Mouse (Mus musculus): ENCODE data around the gene Whrn.
A peak's percentile ranks its signal among the peaks of the same experiment; 100 is the strongest.

Gene Whrn

DNA sequence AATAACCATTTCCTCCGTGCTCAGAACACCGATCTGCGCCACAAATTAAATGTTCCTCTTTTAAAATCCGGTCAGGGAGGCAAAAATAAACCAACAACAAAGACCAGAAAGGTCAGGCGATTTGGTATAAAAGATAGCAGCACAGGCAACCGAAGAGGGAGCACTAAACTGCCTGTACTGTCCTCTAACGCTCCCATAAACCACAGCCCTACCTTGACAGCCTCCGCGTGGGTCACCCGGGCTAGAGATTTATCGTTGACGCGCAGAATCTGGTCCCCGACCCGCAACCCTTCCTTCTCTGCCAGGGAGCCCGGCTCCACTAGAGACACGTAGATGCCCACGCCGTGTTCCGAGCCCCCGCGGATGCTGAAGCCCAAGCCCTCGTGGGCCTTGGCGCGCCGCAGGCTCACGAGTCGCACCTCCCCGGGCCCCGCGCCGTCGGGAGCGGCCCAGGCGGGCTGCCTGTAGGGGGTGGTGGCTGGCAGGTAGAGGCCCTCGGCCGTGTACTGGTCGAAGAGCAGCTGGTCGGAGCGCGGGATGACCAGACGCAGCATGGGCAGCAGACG lies 1.3 kb downstream of the Whrn start:
- no peak for DNase-seq (ENCODE audit: low spot score in 2 of 2)

GRCm38 (mm10) chr4:63493351-63494121 lies 2.3 kb downstream of the Whrn start:
- peak; percentile 47 to 48 for DNase-seq (ENCODE audit: low spot score in 2 of 2)

GRCm38 (mm10) chr4:63491521-63491920 lies 4.3 kb downstream of the Whrn start:
- DNase-seq (ENCODE audit: low spot score in 2 of 2), result no peak

- no peak for DNase-seq (ENCODE audit: low spot score in 2 of 2)
Measured at GRCm38 (mm10) chr4:63490146-63490545, 5.6 kb downstream of the Whrn start.

- DNase-seq (ENCODE audit: low spot score in 2 of 2), result no peak
Measured at GRCm38 (mm10) chr4:63489676-63490075, 6.1 kb downstream of the Whrn start.

GRCm38 (mm10) chr4:63487916-63488315 lies 7.9 kb downstream of the Whrn start:
- DNase-seq (ENCODE audit: low spot score in 2 of 2), result no peak

DNA sequence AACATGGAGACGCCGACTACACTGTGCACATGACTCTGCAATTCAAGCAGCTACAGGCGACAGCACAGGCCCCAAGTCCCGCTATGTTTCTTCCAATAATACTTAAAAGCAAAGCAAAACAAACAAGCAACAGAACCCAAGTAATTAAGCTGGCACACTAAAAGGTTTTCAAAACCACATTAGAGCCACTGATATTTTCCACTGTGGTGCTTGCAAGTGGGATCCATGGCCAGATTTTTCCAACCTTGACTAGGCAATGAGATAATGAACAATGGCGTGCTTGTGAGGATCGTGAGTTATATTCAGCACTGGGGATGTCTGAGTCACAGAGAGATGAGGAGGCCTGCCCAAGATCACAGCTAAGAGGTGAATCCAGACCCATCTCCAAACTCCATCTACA lies 8.5 kb downstream of the Whrn start:
- no peak for DNase-seq (ENCODE audit: low spot score in 2 of 2)

DNA sequence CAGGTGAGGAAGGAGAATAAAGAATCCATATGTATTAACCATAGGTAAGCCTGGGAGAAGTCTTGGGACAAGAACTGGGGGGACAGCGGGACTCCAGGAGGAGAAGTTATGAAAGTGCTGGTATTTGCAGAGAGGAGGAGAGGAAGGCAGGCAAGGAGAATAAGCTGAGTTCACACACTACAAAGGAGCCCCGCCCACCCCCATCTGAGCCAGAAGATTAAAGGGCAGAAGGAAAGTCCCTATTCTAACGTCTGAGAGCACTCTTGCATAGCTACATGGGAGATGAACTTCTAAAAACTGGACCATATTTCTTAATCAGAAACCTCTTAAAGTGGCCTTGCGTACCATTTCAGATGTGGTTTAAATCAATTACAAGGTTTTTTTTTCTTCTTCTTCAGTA lies 9.3 kb downstream of the Whrn start:
- no peak for DNase-seq (ENCODE audit: low spot score in 2 of 2)

DNA sequence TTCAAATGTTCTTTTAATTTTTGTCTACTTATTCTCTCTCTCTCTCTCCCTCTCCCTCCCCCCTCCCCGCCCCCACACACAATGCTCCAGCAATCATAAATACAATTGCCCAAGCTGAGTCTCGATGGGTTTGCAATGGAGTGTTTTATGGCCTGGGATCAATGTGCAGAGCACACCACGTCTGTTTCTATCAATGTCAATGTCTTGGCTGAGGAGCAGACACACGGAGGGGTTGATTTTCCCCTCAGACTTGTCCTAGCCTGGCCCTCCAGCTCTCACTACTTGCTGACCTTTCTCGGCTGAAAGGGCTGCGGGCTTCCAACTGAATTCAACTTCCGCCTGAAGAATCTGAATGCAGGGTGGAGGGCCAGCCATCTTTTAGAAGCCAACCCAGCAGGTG lies 12.1 kb downstream of the Whrn start:
- DNase-seq (ENCODE audit: low spot score in 2 of 2), result no peak

- DNase-seq (ENCODE audit: low spot score in 2 of 2), result no peak
Measured at GRCm38 (mm10) chr4:63480845-63481167, 15.0 kb downstream of the Whrn start.

DNA sequence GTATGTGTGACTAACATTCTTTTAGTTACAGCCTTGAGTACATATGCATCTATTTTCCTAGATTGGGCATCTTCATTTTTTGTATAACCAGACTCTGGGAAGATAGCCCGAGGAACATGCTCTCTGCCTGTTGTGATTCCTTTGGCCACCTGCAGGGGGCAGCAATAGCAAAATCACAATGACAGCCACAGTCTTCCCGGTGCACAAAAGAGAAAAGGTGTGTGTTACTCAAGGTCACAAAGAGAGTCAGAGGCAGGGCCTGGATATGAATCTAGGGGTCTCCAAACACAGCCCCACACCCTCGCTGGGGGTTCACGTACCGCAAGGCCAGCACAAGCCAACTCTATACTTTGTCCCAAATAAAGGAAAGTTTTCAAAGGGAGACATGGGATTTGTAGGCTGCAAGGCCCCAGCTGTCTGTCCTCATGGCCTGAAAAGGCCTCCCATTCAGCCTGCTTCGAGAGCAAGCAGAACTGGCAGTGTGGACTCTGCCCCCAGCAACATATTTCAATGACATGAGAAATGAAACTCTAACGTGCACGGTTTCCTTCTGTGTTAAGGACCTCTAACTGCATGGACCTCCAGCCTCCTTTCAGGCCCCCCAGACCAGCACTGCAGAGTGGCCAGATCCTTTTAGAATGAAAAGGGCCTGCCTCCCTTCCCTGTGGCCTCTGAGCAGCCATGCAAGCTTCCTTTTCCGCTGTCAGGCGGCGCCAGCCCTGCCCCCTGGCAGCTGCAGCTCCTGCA lies 15.5 kb downstream of the Whrn start:
- DNase-seq (ENCODE audit: low spot score in 2 of 2), result peak; percentile 68 to 71

- no peak for DNase-seq (ENCODE audit: low spot score in 2 of 2)
Measured at GRCm38 (mm10) chr4:63478036-63478435, 17.8 kb downstream of the Whrn start.

DNA sequence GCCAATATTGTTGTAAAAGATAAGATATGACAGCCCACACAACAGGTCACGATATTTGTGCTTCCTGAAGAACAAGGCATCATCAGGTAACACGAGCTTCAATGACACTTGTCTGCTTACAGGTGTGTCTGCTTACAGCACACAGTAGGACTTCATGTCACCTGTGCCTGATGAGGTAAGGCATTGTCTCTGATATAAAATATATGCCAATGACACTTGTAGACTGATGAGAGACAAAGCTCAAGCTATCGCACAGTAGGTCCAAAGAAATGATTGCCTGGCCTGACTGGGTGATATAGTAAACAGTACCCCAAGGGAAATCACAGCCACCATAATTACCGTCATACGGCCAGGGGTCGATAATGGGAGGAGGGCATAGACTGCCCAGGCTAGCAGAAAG lies 18.9 kb downstream of the Whrn start:
- DNase-seq (ENCODE audit: low spot score in 2 of 2), result no peak

- DNase-seq (ENCODE audit: low spot score in 2 of 2), result no peak
Measured at GRCm38 (mm10) chr4:63475208-63475607, 20.6 kb downstream of the Whrn start.

DNA sequence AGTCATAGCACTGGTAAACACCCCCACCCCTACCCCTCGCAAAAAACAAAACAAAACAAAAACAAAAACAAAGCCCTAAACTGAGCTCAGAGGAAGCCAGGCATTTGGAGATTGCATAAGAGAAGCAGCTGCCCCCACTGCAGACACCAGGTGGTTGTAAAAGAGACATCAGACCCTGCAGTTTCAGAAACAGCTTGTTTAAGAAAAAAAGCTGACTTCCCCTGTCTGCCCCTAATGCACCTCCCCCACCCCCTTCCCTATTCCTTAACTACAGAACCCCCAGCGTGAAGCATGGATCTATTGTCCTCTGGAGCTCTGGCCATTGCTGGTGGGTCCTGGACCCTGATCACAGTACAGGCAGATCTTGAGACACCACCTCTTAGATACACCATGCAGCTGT lies 21.4 kb downstream of the Whrn start:
- no peak for DNase-seq (ENCODE audit: low spot score in 2 of 2)

DNA sequence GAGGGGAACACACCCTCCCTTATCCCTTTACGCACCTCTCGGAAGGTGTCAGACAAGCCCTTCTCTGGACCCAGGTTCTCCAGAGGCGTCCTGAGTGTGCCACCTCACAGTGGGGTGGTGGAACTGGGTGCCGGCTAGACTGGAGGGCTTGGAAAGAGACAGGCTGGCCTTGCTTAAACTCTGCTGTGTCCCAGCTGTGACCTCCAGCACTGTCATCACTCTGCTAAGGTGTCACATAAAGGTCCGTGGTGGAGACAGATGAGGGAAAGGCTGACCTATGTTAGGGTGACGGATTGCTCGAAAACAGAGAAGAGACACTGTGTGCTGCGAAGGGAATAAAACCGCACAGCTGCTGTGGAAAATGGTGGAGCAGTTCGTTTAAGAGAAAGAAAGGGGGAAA lies 28.5 kb downstream of the Whrn start:
- no peak for DNase-seq (ENCODE audit: low spot score in 2 of 2)

GRCm38 (mm10) chr4:63466192-63466591 lies 29.6 kb downstream of the Whrn start:
- no peak for DNase-seq (ENCODE audit: low spot score in 2 of 2)

DNA sequence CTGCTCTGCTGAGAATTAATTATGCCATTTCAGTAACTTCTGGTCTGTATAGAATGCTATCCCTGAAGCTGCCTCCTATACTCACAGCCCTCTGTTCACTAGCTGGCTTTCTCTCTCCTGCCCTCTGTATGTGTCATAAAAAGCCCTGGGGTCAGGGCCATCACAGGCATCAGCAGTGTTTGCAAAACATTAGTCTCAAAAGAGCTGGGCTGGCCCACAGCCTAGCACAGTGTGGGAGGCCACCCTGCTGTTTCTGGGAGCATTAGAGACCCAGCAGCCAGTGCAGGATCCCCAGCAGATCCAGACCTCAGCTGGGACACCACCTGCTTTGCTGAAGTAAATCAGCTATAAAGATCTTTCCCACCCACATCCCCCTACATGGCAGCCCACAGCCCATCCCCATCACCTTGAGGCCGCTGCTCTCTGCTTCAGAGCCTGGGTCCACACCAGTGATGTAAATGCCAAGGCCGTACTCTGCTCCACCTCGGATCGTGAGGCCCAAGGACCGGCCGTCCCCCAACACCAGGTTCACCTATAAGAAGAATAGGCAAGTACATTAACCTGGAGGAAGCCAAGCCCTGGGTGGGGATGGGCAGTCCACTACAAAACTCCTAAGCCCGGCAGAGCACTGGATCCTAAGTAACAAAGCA lies 34.8 kb downstream of the Whrn start:
- DNase-seq (ENCODE audit: low spot score in 2 of 2), result no peak

DNA sequence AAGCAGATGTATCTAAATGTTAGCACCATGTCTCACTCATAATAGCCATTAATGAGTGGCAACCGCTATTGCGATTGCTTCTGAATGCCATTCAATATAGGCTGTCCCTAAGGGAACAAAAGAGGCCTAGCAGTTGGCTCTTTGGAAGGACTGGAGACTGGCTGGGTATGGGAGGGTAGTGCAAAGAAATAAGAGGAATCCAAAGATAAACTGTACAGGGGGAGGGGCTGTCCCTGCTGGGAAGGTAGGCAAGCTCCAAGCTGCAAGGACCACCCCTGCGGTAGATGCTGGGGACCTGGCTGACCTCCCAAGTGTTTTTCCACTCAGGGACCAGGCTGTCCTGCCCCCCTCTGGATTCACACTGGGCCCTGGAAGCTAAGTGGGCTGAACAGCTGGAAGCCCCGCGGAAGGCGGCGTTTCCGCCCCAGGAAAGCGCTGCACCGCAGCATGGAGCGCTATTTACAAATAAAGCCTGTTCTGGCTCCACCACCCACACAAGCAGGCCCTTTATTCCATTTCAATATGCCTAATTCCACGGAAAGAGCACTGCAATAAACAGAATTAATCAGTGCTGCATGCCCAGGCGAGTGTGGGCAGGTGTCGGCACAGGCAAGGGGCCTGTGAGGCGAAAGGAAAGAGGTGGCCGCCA lies 36.5 kb downstream of the Whrn start:
- DNase-seq (ENCODE audit: low spot score in 2 of 2), result peak in 1 of 2 experiments; percentile 32

- DNase-seq (ENCODE audit: low spot score in 2 of 2), result no peak
Measured at GRCm38 (mm10) chr4:63456547-63456946, 39.2 kb downstream of the Whrn start.

- DNase-seq (ENCODE audit: low spot score in 2 of 2), result no peak
Measured at GRCm38 (mm10) chr4:63453939-63454513, 41.8 kb downstream of the Whrn start.

- DNase-seq (ENCODE audit: low spot score in 2 of 2), result no peak
Measured at GRCm38 (mm10) chr4:63452555-63452954, 43.2 kb downstream of the Whrn start.

Data from right cerebral cortex, adult 2 months (tissue).